Mouse (Mus musculus) intestine, embryonic 16.5 days (tissue): ENCODE measurements at regions not wholly inside any gene's neighbourhood (a gene's known extent, or its start where the extent isn't known, plus 50 kb on each side); places are given as distances from the start of the nearest gene placed in this dataset.
A peak's percentile ranks its signal among the peaks of the same experiment; 100 is the strongest.

Experiments
- ATAC-seq: fragments of 200-750 bp; cut with Nextera tagmentation; 2 replicates; pipeline ENCODE4 v1.8.0; 2017; ENCODE audit warnings: moderate TSS enrichment, moderate library complexity
- H3K27ac ChIP-seq: fragments of 300-500 bp; sonication (generic); 2 replicates; pipeline ENCODE4 v1.5.1; 2014; ENCODE audit warnings: mild to moderate bottlenecking, low read length
- H3K27me3 ChIP-seq: fragments of 300-500 bp; sonication (generic); replicated peaks from 2 replicates; pipeline ENCODE4 v1.6.1; 2014; ENCODE audit warnings: low read length, control low read depth, mixed read lengths; ENCODE audit not compliant: control insufficient read depth, insufficient read depth
- H3K36me3 ChIP-seq: fragments of 300-500 bp; sonication (generic); 2 replicates; pipeline ENCODE4 v1.6.1; 2014; ENCODE audit warnings: low read length, control low read depth; ENCODE audit not compliant: control insufficient read depth, insufficient read depth
- H3K4me1 ChIP-seq: fragments of 300-500 bp; sonication (generic); 2 replicates; pipeline ENCODE4 v1.6.1; 2014; ENCODE audit warnings: low read length, control low read depth, mixed read lengths; ENCODE audit not compliant: control insufficient read depth, insufficient read depth
- H3K4me2 ChIP-seq: fragments of 300-500 bp; sonication (generic); 2 replicates; pipeline ENCODE4 v1.6.1; 2014; ENCODE audit warnings: low read depth, low read length, control low read depth
- H3K4me3 ChIP-seq: fragments of 300-500 bp; sonication (generic); 2 replicates; pipeline ENCODE4 v1.5.1; 2014; ENCODE audit warnings: mild to moderate bottlenecking, low read length
- H3K9ac ChIP-seq: fragments of 300-500 bp; sonication (generic); 2 replicates; pipeline ENCODE4 v1.6.1; 2014; ENCODE audit warnings: low read depth, low read length
- H3K9me3 ChIP-seq: fragments of 300-500 bp; sonication (generic); 2 replicates; pipeline ENCODE4 v1.6.1; 2016; ENCODE audit warnings: low read length, control low read depth; ENCODE audit not compliant: control insufficient read depth
- WGBS: fragments of 180-500 bp; shearing (Covaris S2); extraction: QIAGEN DNeasy Blood & Tissue Kit; methylation state at CpG from one replicate; pipeline ENCODE4 v1.1.7; 2014; 5-methylcytosine and 5-hydroxymethylcytosine counted together

DNA sequence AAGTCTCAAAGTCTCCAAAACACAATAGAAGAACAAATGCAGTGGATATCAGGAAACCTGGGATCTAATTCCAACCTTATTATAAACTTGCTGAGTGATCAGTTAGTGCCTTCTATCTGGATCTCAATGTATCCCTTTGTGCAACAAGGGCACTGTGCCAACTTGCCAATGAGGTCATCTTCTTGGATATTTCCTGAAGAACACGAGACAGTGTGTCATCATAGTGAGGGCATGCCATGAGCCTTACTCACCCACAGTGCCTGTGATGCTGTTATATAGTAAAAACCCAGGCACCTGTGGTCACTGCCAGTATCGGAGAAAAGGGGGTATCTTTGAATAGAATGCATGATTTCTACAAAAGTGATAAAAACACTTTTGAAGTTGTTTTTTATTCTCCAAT, 60.2 kb upstream of the Cd34 start:
- Histone ChIP-seq H3K36me3 (no peaks in the 10 kb centered on the region), H3K4me2 (no peak overlapping the region), H3K9ac (no peak overlapping the region), H3K27ac (no peak overlapping the region), H3K9me3 (no peaks in the 10 kb centered on the region), H3K4me1 (peaks cover 4% of the 10 kb centered on the region; the same call in 1 of the 2 replicates), H3K27me3 (no peaks in the 10 kb centered on the region), H3K4me3 (no peak overlapping the region)
- WGBS, result 62% methylated on average over 2 of the region's 2 CpGs
- ATAC-seq, result no peak

DNA sequence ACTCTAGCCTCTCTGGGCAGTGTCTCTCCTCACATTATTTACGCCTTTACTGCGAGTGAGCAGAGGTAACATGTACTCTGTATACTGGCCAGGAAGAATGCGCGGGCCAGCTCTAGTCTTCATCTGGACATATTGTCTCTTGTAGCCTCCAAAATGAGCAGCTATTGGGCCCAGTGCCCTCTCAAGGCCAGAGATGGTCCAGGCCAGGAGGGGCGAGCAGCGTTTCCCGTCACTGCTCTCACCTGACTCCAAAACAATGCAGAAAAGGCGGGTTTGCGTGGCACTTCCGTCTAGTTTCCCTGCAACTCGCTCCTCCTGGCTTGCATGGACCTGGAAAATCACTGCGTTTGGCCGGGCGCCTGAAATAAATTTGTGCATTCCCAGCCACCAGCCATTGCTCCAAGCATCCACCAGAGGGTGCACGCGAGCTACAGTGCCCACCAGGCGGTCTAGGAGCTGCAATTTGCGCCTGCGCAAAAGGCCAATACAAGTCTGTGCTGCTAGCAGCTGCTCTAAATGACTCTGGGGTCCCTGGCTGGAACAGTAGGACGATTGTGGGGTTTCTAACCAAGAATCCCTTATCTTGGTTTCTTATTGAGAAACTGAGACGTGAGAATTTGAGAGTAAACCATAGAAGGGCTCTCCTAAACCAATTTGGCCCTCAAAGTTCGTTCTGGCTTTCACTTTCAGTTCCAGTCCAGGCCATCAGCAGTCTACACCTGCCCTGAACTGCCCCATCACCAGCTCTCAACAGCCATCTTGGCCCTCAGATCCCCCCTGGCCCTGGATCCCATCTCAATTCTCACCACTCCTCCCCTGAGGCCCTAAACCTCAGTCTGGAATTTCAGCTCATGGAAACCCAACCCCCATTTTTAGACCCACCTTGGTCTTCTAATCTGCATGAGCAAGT, 59.0 kb upstream of the Cd34 start:
- peak; percentile 98 for ATAC-seq
- H3K9ac ChIP-seq, result peak overlapping the region; percentile 57
- no peaks in the 10 kb centered on the region for H3K36me3 ChIP-seq
- H3K4me2 ChIP-seq, result peak overlapping the region; percentile 45
- no peaks in the 10 kb centered on the region for H3K27me3 ChIP-seq
- 18% methylated on average over 22 of the region's 22 CpGs for WGBS
- peaks cover 4% of the 10 kb centered on the region; the same call in 1 of the 2 replicates for H3K4me1 ChIP-seq
- H3K9me3 ChIP-seq, result no peaks in the 10 kb centered on the region
- no peak overlapping the region for H3K27ac ChIP-seq
- H3K4me3 ChIP-seq, result peak overlapping the region; percentile 11

DNA sequence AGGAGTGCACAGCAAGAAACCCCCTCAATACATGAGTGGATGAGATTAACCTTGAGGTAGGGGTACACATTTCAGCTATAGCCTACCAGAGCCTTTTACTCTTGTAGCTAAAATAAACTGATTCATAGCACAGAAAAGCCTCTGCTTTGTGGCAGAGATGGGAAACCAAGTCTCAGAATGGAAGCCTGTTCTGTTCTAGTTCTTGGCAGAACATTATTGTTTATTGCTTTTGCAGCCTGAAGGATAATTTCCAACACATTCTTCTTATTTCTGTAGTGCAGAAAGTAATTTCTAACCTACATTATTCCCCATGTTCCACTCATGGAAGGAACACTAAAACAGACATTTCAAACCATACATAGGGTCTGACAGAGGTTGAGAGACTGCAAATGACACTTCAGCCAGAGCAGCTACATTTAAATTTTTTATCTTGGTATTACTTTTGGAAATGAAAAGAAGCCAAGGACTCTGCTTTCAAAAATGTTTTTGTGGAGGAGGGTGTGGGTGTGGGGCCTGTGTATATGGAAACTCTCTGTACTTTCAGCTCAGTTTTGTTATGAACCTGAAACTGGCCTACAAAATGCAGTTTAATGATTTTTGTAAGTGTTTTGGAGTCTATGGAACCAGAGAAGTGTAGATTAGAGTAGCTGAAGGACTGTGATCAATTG, 56.9 kb upstream of the Cd34 start:
- peaks cover 4% of the 10 kb centered on the region; the same call in 1 of the 2 replicates for H3K4me1 ChIP-seq
- no peaks in the 10 kb centered on the region for H3K27me3 ChIP-seq
- H3K4me3 ChIP-seq, result no peak overlapping the region
- H3K27ac ChIP-seq, result no peak overlapping the region
- H3K9me3 ChIP-seq, result no peaks in the 10 kb centered on the region
- no peak overlapping the region for H3K9ac ChIP-seq
- H3K36me3 ChIP-seq, result no peaks in the 10 kb centered on the region
- ATAC-seq, result no peak
- no peak overlapping the region for H3K4me2 ChIP-seq

GRCm38 (mm10) chr1:194885071-194885686, 53.4 kb upstream of the Cd34 start:
- ATAC-seq, result no peak

GRCm38 (mm10) chr1:194885687-194886077, 52.9 kb upstream of the Cd34 start:
- no peak for ATAC-seq
- no peak overlapping the region for H3K4me3 ChIP-seq
- H3K27ac ChIP-seq, result no peak overlapping the region

More at GRCm38 (mm10) chr1:194885071-194885686, 53.4 kb upstream of the Cd34 start:
- 54% methylated on average over 5 of the region's 5 CpGs for WGBS
- H3K36me3 ChIP-seq, result no peaks in the 10 kb centered on the region
- H3K4me3 ChIP-seq, result no peak overlapping the region
- H3K27me3 ChIP-seq, result no peaks in the 10 kb centered on the region
- no peaks in the 10 kb centered on the region for H3K9me3 ChIP-seq
- no peak overlapping the region for H3K27ac ChIP-seq
- H3K4me2 ChIP-seq, result no peak overlapping the region
- no peaks in the 10 kb centered on the region for H3K4me1 ChIP-seq
- H3K9ac ChIP-seq, result no peak overlapping the region

More at GRCm38 (mm10) chr1:194885687-194886077, 52.9 kb upstream of the Cd34 start:
- H3K36me3 ChIP-seq, result no peaks in the 10 kb centered on the region
- no peaks in the 10 kb centered on the region for H3K27me3 ChIP-seq
- no peaks in the 10 kb centered on the region for H3K9me3 ChIP-seq
- H3K4me1 ChIP-seq, result no peaks in the 10 kb centered on the region
- H3K9ac ChIP-seq, result no peak overlapping the region
- H3K4me2 ChIP-seq, result no peak overlapping the region
- WGBS, result 84% methylated on average over 5 of the region's 5 CpGs
